13 mouse cellular contexts compared by ENCODE assay signal in genomic region chr16:35159991-35160390, GRCm38 (mm10). TPM values are rescaled to one million over a fixed set of nuclear protein-coding genes. Genes with fewer than 3 reads are reported as not detected.
DNase-seq lines count a peak whose midpoint lies in the region; ATAC-seq and TF ChIP-seq lines count a peak whose summit lies in the region.
"Had no signal": no experiment of that assay in that cellular context is flagged by ENCODE, and none has a peak within 500 bp of the region (broad histone marks: within the 10 kb centered on the region; RNA-seq: fewer than 3 reads in every experiment).

No protein-coding gene starts in this region.

- intact Hi-C loops in heart, postnatal 36 days (cut with DNase I), result loop anchor here (5.0 kb wide), 2 partner anchors 47 to 103 kb away; no protein-coding TSS in a partner anchor

- peaks cover 76% of the 10 kb centered on the region for H3K4me1 ChIP-seq in heart, embryonic 13.5 days
- peaks cover 70% of the 10 kb centered on the region for H3K4me1 ChIP-seq in neural tube, embryonic 12.5 days
- H3K4me1 ChIP-seq in stomach, postnatal 0 days (replicated peaks; ENCODE audit: control insufficient read depth, insufficient read depth), result peaks cover 5% of the 10 kb centered on the region; the same call in 1 of the 2 replicates

- 0 out of 2 replicates have a peak overlapping the region, but pooled peaks have one; percentile 14 for H3K9ac ChIP-seq in heart, embryonic 13.5 days
- H3K9ac ChIP-seq in neural tube, embryonic 12.5 days, result no peak overlapping the region
- H3K9ac ChIP-seq in stomach, postnatal 0 days (ENCODE audit: low read length), result no peak overlapping the region
- H3K9ac ChIP-seq: liver, embryonic 15.5 days had no signal

- H3K4me3 ChIP-seq in heart, embryonic 13.5 days, result peak overlapping the region; percentile 72
- H3K4me3 ChIP-seq in neural tube, embryonic 12.5 days, result no peak overlapping the region
- no peak overlapping the region for H3K4me3 ChIP-seq in stomach, postnatal 0 days (ENCODE audit: low read depth, low read length)
- H3K4me3 ChIP-seq: liver, embryonic 15.5 days had no signal

- no peaks in the 10 kb centered on the region for H3K9me3 ChIP-seq in heart, embryonic 13.5 days
- no peaks in the 10 kb centered on the region for H3K9me3 ChIP-seq in neural tube, embryonic 12.5 days
- no peaks in the 10 kb centered on the region for H3K9me3 ChIP-seq in stomach, postnatal 0 days (ENCODE audit: control insufficient read depth, low read length)
- H3K9me3 ChIP-seq: liver, embryonic 15.5 days had no signal

- TF ChIP-seq EP300 in stomach, postnatal 0 days (optimal IDR thresholded peaks at IDR 0.05), result no peak

- no peaks in the 10 kb centered on the region for H3K36me3 ChIP-seq in heart, embryonic 13.5 days
- H3K36me3 ChIP-seq in neural tube, embryonic 12.5 days, result no peaks in the 10 kb centered on the region
- H3K36me3 ChIP-seq in stomach, postnatal 0 days (ENCODE audit: control insufficient read depth, insufficient read depth, low read length), result no peaks in the 10 kb centered on the region
- H3K36me3 ChIP-seq: liver, embryonic 15.5 days had no signal

- TF ChIP-seq CTCF in stomach, postnatal 0 days (IDR thresholded peaks at IDR 0.05; ENCODE audit: low read depth), result no peak

- DNase-seq in heart, postnatal 36 days, result no peak
- no peak for DNase-seq in neural tube, embryonic 10.5 days (ENCODE audit: extremely low spot score, low spot score)
- DNase-seq in layer of hippocampus, adult 9-11 months, result peak; percentile 79
- DNase-seq in stomach, postnatal 0 days (ENCODE audit: low spot score), result no peak
- DNase-seq in kidney, postnatal 4 days, result no peak
- no peak for DNase-seq in cerebellum, postnatal 36 days
- DNase-seq: adrenal gland, postnatal 10 days; gastrocnemius, postnatal 36 days; kidney, adult 11 months had no signal

- peak overlapping the region; percentile 89 for H3K4me2 ChIP-seq in heart, embryonic 13.5 days
- H3K4me2 ChIP-seq in neural tube, embryonic 12.5 days (replicated peaks), result peak overlapping the region; percentile 37
- H3K4me2 ChIP-seq in stomach, postnatal 0 days (replicated peaks; ENCODE audit: low read depth), result peak overlapping the region; percentile 80
- H3K4me2 ChIP-seq: liver, embryonic 15.5 days had no signal

- ATAC-seq in heart, embryonic 13.5 days (ENCODE audit: extremely low read depth, insufficient number of reproducible peaks, low FRiP score, low TSS enrichment), result no peak
- no peak for ATAC-seq in neural tube, embryonic 12.5 days (ENCODE audit: low FRiP score, low read depth)
- no peak for ATAC-seq in stomach, postnatal 0 days (ENCODE audit: low FRiP score, low TSS enrichment)

- H3K27ac ChIP-seq in heart, embryonic 13.5 days (replicated peaks), result no peak overlapping the region
- no peak overlapping the region for H3K27ac ChIP-seq in neural tube, embryonic 12.5 days
- H3K27ac ChIP-seq in stomach, postnatal 0 days (replicated peaks), result no peak overlapping the region
- H3K27ac ChIP-seq: liver, embryonic 15.5 days had no signal

- 65% methylated on average over 4 of the region's 4 CpGs for WGBS in heart, embryonic 13.5 days
- 66% methylated on average over 4 of the region's 4 CpGs for WGBS in neural tube, embryonic 12.5 days
- WGBS in stomach, postnatal 0 days, result 75% methylated on average over 4 of the region's 4 CpGs

- H3K27me3 ChIP-seq in heart, embryonic 13.5 days (replicated peaks), result peaks cover 48% of the 10 kb centered on the region
- peaks cover 19% of the 10 kb centered on the region for H3K27me3 ChIP-seq in neural tube, embryonic 12.5 days (replicated peaks)
- no peaks in the 10 kb centered on the region for H3K27me3 ChIP-seq in stomach, postnatal 0 days (ENCODE audit: control insufficient read depth, insufficient read depth, low read length)

RNA-seq across cellular contexts. Expression of gene Adcy5, which starts 5.3 kb away (rescaled TPM):
- 5.4 and 6.1 TPM in 2 replicates for polyA plus RNA-seq in heart, embryonic 13.5 days (2015; fragmentation: Nextera tagmentation; extraction: Ambion mirVana)
- 10 to 100 TPM; 48.7 to 57.7 TPM for total RNA-seq in heart, postnatal 36 days (2021)
- polyA plus RNA-seq in neural tube, embryonic 12.5 days (2016; fragmentation: Nextera tagmentation; extraction: Ambion mirVana), result 3.6 and 3.8 TPM in 2 replicates
- 2.2 and 2.3 TPM in 2 replicates for polyA plus RNA-seq in stomach, postnatal 0 days (2015; fragmentation: Nextera tagmentation; extraction: Ambion mirVana)
- total RNA-seq: megakaryocyte progenitor cell, adult 5-6 weeks had no signal

Comparison
In these comparisons a context has a peak if more than half of its experiments do, and no peak if none do; other contexts are left out.
1. H3K4me2 ChIP-seq: peak in every context shown above with its lines; median percentile 89 in heart, embryonic 13.5 days; 80 in stomach, postnatal 0 days; 37 in neural tube, embryonic 12.5 days.